Mouse (Mus musculus): Measurements from ENCODE around the gene Nodal. TPM values are rescaled to one million over a fixed set of nuclear protein-coding genes. Genes with fewer than 3 reads are reported as not detected.
A peak's percentile ranks its signal among the peaks of the same experiment; 100 is the strongest.
"Not testable (repeated sequence)": the region's sequence is repeated elsewhere in the genome, so short reads cannot be mapped to it uniquely, and the experiment has no call there.

Nodal gene
- total RNA-seq, 4 experiments from 2014 or later = 0.22 to 0.30 (median 0.25) TPM; not detected in 1

GRCm38 (mm10) chr10:61427951-61428350 is 10.2 kb downstream of the Nodal start:
- no peak for DNase-seq (ENCODE audit: low spot score in 2 of 2)

GRCm38 (mm10) chr10:61428416-61428815 is 10.6 kb downstream of the Nodal start:
- no peak for DNase-seq (ENCODE audit: low spot score in 2 of 2)

GRCm38 (mm10) chr10:61429043-61429442 is 11.3 kb downstream of the Nodal start:
- no peak for DNase-seq (ENCODE audit: low spot score in 2 of 2)

GRCm38 (mm10) chr10:61431375-61431774 is 13.6 kb downstream of the Nodal start:
- DNase-seq (ENCODE audit: low spot score in 2 of 2) = peak; percentile 58 to 62

GRCm38 (mm10) chr10:61440202-61440800 is 22.5 kb downstream of the Nodal start:
- no peak for DNase-seq (ENCODE audit: low spot score in 2 of 2)

- DNase-seq (ENCODE audit: low spot score in 2 of 2) = no peak
These were observed 25.7 kb downstream of the Nodal start for GRCm38 (mm10) chr10:61443456-61443855.

GRCm38 (mm10) chr10:61443876-61444275 is 26.1 kb downstream of the Nodal start:
- no peak for DNase-seq (ENCODE audit: low spot score in 2 of 2)

GRCm38 (mm10) chr10:61445016-61445415 is 27.2 kb downstream of the Nodal start:
- DNase-seq (ENCODE audit: low spot score in 2 of 2) = no peak

- no peak for DNase-seq (ENCODE audit: low spot score in 2 of 2)
These were observed 30.0 kb downstream of the Nodal start for GRCm38 (mm10) chr10:61447581-61448353.

GRCm38 (mm10) chr10:61448834-61449233 is 31.1 kb downstream of the Nodal start:
- no peak for DNase-seq (ENCODE audit: low spot score in 2 of 2)

GRCm38 (mm10) chr10:61451463-61451930 is 33.7 kb downstream of the Nodal start:
- no peak for DNase-seq (ENCODE audit: low spot score in 2 of 2)

- DNase-seq (ENCODE audit: low spot score in 2 of 2) = peak in 1 of 2 experiments; percentile 38
These were observed 34.3 kb downstream of the Nodal start for GRCm38 (mm10) chr10:61451931-61452617.

GRCm38 (mm10) chr10:61452645-61453044 is 34.9 kb downstream of the Nodal start, which contains the start of gene Eif4ebp2:
Gene Eif4ebp2, minus strand, starts transcription at chr10:61452661.
- peak; percentile 97 to 98 for DNase-seq (ENCODE audit: low spot score in 2 of 2)

- not testable (repeated sequence) for DNase-seq (ENCODE audit: low spot score in 2 of 2)
These were observed 35.4 kb downstream of the Nodal start for GRCm38 (mm10) chr10:61453171-61453570.

- DNase-seq (ENCODE audit: low spot score in 2 of 2) = no peak
These were observed 39.4 kb downstream of the Nodal start for GRCm38 (mm10) chr10:61457182-61457581.

- DNase-seq (ENCODE audit: low spot score in 2 of 2) = no peak
These were observed 47.2 kb downstream of the Nodal start for GRCm38 (mm10) chr10:61465009-61465408.

GRCm38 (mm10) chr10:61466242-61466641 is 48.5 kb downstream of the Nodal start:
- no peak for DNase-seq (ENCODE audit: low spot score in 2 of 2)

GRCm38 (mm10) chr10:61466873-61467272 is 49.1 kb downstream of the Nodal start:
- DNase-seq (ENCODE audit: low spot score in 2 of 2) = no peak

- no peak for DNase-seq (ENCODE audit: low spot score in 2 of 2)
These were observed 51.1 kb downstream of the Nodal start for GRCm38 (mm10) chr10:61468900-61469299.

GRCm38 (mm10) chr10:61473640-61474039 is 55.9 kb downstream of the Nodal start:
- DNase-seq (ENCODE audit: low spot score in 2 of 2) = no peak

GRCm38 (mm10) chr10:61474344-61474743 is 56.6 kb downstream of the Nodal start:
- DNase-seq (ENCODE audit: low spot score in 2 of 2) = no peak
